In the genomic region with DNA sequence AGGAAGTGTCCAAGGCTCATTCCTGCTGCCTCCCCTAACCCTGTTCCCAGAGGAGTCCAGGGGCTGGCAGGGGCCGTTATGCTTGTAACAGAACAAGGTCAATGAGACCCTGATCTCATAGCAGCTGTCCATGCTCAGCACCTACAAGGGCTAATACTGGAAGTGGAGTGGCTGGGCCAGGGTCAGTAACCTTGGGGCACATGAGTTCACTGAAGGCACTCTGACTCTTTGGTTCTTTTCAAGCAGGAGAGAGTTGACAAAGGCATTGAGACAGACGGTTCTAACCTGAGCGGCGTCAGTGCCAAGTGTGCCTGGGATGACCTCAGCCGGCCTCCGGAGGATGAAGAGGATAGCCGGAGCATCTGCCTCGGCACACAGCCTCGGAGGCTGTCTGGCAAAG, we compare ENCODE assay signal across 11 mouse cellular contexts. TPM values are rescaled to one million over a fixed set of nuclear protein-coding genes. Genes with fewer than 3 reads are reported as not detected.
A peak's percentile ranks its signal among the peaks of the same experiment; 100 is the strongest.
DNase-seq lines count a peak whose midpoint lies in the region; ATAC-seq and TF ChIP-seq lines count a peak whose summit lies in the region.
"Had no signal": no experiment of that assay in that cellular context is flagged by ENCODE, and none has a peak within 500 bp of the region (broad histone marks: within the 10 kb centered on the region; RNA-seq: fewer than 3 reads in every experiment).

No protein-coding gene starts in this region.

- no peak overlapping the region for H3K4me3 ChIP-seq in heart, embryonic 12.5 days
- H3K4me3 ChIP-seq in layer of hippocampus, adult 2 months = no peak overlapping the region
- H3K4me3 ChIP-seq in embryonic facial prominence, embryonic 11.5 days (ENCODE audit: low read depth, low read length) = no peak overlapping the region
- no peak overlapping the region for H3K4me3 ChIP-seq in hindbrain, postnatal 0 days (ENCODE audit: low read length)
- H3K4me3 ChIP-seq: left cerebral cortex, adult 2 months; midbrain, embryonic 12.5 days had no signal

- 80% methylated on average over 9 of the region's 9 CpGs for WGBS in heart, embryonic 12.5 days
- WGBS in embryonic facial prominence, embryonic 11.5 days = 80% methylated on average over 9 of the region's 9 CpGs
- WGBS in hindbrain, postnatal 0 days = 74% methylated on average over 9 of the region's 9 CpGs

- H3K9ac ChIP-seq in heart, embryonic 12.5 days = no peak overlapping the region; the same call in 1 of the 2 replicates
- 0 out of 2 replicates have a peak overlapping the region, but pooled peaks have one; percentile 6 for H3K9ac ChIP-seq in embryonic facial prominence, embryonic 11.5 days (replicated peaks; ENCODE audit: low read length)
- H3K9ac ChIP-seq in hindbrain, postnatal 0 days (replicated peaks; ENCODE audit: low read length) = no peak overlapping the region
- H3K9ac ChIP-seq: liver, embryonic 14.5 days; midbrain, embryonic 12.5 days had no signal

- H3K4me2 ChIP-seq in heart, embryonic 12.5 days = no peak overlapping the region
- H3K4me2 ChIP-seq in embryonic facial prominence, embryonic 11.5 days (ENCODE audit: low read depth, low read length) = no peak overlapping the region
- H3K4me2 ChIP-seq in hindbrain, postnatal 0 days (ENCODE audit: low read depth, low read length) = no peak overlapping the region
- H3K4me2 ChIP-seq: midbrain, embryonic 12.5 days had no signal

- ATAC-seq in heart, embryonic 12.5 days (ENCODE audit: insufficient number of reproducible peaks, low FRiP score) = no peak
- no peak for ATAC-seq in embryonic facial prominence, embryonic 11.5 days (replicated peaks; ENCODE audit: insufficient number of reproducible peaks, low FRiP score, low TSS enrichment, low read depth)
- no peak for ATAC-seq in hindbrain, postnatal 0 days
- no peak for ATAC-seq in monocyte, adult 5-6 weeks (replicated peaks; ENCODE audit: insufficient number of reproducible peaks, low FRiP score, low TSS enrichment, poor library complexity, severe bottlenecking)

- peak overlapping the region; percentile 92; the same call in 1 of the 2 replicates for H3K27ac ChIP-seq in heart, embryonic 12.5 days (ENCODE audit: poor library complexity, severe bottlenecking)
- H3K27ac ChIP-seq in layer of hippocampus, adult 2 months = peak overlapping the region; percentile 64; the same call in 1 of the 2 replicates
- H3K27ac ChIP-seq in embryonic facial prominence, embryonic 11.5 days (replicated peaks; ENCODE audit: low read depth, low read length) = no peak overlapping the region
- peak overlapping the region; percentile 72; the same call in 1 of the 2 replicates for H3K27ac ChIP-seq in hindbrain, postnatal 0 days
- H3K27ac ChIP-seq: liver, embryonic 14.5 days had no signal

- H3K27me3 ChIP-seq in heart, embryonic 12.5 days (replicated peaks) = no peaks in the 10 kb centered on the region
- H3K27me3 ChIP-seq in embryonic facial prominence, embryonic 11.5 days (ENCODE audit: control insufficient read depth, insufficient read depth, low read length) = no peaks in the 10 kb centered on the region
- no peaks in the 10 kb centered on the region for H3K27me3 ChIP-seq in hindbrain, postnatal 0 days (ENCODE audit: insufficient read depth, low read length)
- H3K27me3 ChIP-seq: midbrain, embryonic 12.5 days had no signal

- intact Hi-C loops in heart, postnatal 25 days (cut with DNase I) = loop anchor here (2.0 kb wide), 1 partner anchor 56 kb away; the partner anchor contains the start of gene Sufu

- H3K4me1 ChIP-seq in heart, embryonic 12.5 days (replicated peaks) = peaks cover 78% of the 10 kb centered on the region
- H3K4me1 ChIP-seq in embryonic facial prominence, embryonic 11.5 days (ENCODE audit: control insufficient read depth, insufficient read depth, low read length) = peaks cover 5% of the 10 kb centered on the region
- H3K4me1 ChIP-seq in hindbrain, postnatal 0 days (ENCODE audit: insufficient read depth, low read length) = 0 out of 2 replicates have a peak, but pooled peaks cover 20% of the 10 kb centered on the region

- H3K36me3 ChIP-seq in heart, embryonic 12.5 days = peaks cover 16% of the 10 kb centered on the region
- peaks cover 4% of the 10 kb centered on the region; the same call in 1 of the 2 replicates for H3K36me3 ChIP-seq in embryonic facial prominence, embryonic 11.5 days (replicated peaks; ENCODE audit: control insufficient read depth, insufficient read depth, low read depth, low read length)
- H3K36me3 ChIP-seq in hindbrain, postnatal 0 days (ENCODE audit: insufficient read depth, low read length) = peaks cover 11% of the 10 kb centered on the region; the same call in 1 of the 2 replicates

- H3K9me3 ChIP-seq in heart, embryonic 12.5 days (replicated peaks) = no peaks in the 10 kb centered on the region
- H3K9me3 ChIP-seq in embryonic facial prominence, embryonic 11.5 days (replicated peaks; ENCODE audit: control insufficient read depth, low read length) = no peaks in the 10 kb centered on the region
- H3K9me3 ChIP-seq in hindbrain, postnatal 0 days (ENCODE audit: low read length) = no peaks in the 10 kb centered on the region
- H3K9me3 ChIP-seq: midbrain, embryonic 12.5 days had no signal

- no peak for TF ChIP-seq CTCF in layer of hippocampus, adult 2 months (conservative IDR thresholded peaks at IDR 0.05)
- TF ChIP-seq CTCF in hindbrain, postnatal 0 days (IDR thresholded peaks at IDR 0.05; ENCODE audit: low read depth) = no peak

- DNase-seq in heart, postnatal 25 days (ENCODE audit: low spot score) = no peak
- no peak for DNase-seq in layer of hippocampus, adult 2 months (ENCODE audit: low spot score in 2 of 2)
- no peak for DNase-seq in layer of hippocampus, adult 9-11 months
- no peak for DNase-seq in embryonic facial prominence, embryonic 11.5 days (ENCODE audit: low spot score)
- DNase-seq in hindbrain, postnatal 0 days (ENCODE audit: low spot score) = no peak
- DNase-seq in gastrocnemius, postnatal 10 days = no peak

RNA-seq across cellular contexts. Expression of gene Trim8, which starts 48.6 kb away (rescaled TPM):
- polyA plus RNA-seq in heart, embryonic 12.5 days (2016; fragmentation: Nextera tagmentation; extraction: Ambion mirVana) = 24.1 and 24.2 TPM in 2 replicates
- 10 to 100 TPM; 37.3 to 40.6 TPM for total RNA-seq in heart, postnatal 25 days (2021)
- total RNA-seq in layer of hippocampus, adult 2 months (2021) = 100 to 1,000 TPM in 1 of 2 experiments, 10 to 100 TPM in 1; 99.9 to 108 TPM
- polyA plus RNA-seq in embryonic facial prominence, embryonic 11.5 days (2014; fragmentation: Nextera tagmentation; extraction: Ambion mirVana) = 17.8 and 18.6 TPM in 2 replicates
- 108 and 115 TPM in 2 replicates for total RNA-seq in hindbrain, postnatal 0 days (2014; rRNA removed)
- polyA plus RNA-seq in hindbrain, postnatal 0 days (2015; fragmentation: Nextera tagmentation; extraction: Ambion mirVana) = 28.8 and 29.7 TPM in 2 replicates
- 35.4 to 50.0 TPM (median 39.9 TPM) in 3 replicates for total RNA-seq in monocyte, adult 5-6 weeks (2017)
- 10 to 100 TPM; 26.1 to 29.7 TPM for total RNA-seq in gastrocnemius, postnatal 10 days (2021)

RNA-seq across cellular contexts. Expression of gene Sufu, which starts 56.2 kb away (rescaled TPM):
- polyA plus RNA-seq in heart, embryonic 12.5 days (2016; fragmentation: Nextera tagmentation; extraction: Ambion mirVana) = 24.1 and 27.2 TPM in 2 replicates
- total RNA-seq in heart, postnatal 25 days (2021) = 10 to 100 TPM; 12.0 to 12.6 TPM
- total RNA-seq in layer of hippocampus, adult 2 months (2021) = 10 to 100 TPM; 20.3 to 23.2 TPM
- polyA plus RNA-seq in embryonic facial prominence, embryonic 11.5 days (2014; fragmentation: Nextera tagmentation; extraction: Ambion mirVana) = 32.7 and 36.3 TPM in 2 replicates
- total RNA-seq in hindbrain, postnatal 0 days (2014; rRNA removed) = 21.4 and 21.9 TPM in 2 replicates
- 17.2 and 19.1 TPM in 2 replicates for polyA plus RNA-seq in hindbrain, postnatal 0 days (2015; fragmentation: Nextera tagmentation; extraction: Ambion mirVana)
- 5.5 to 11.0 TPM (median 5.8 TPM) in 3 replicates for total RNA-seq in monocyte, adult 5-6 weeks (2017)
- total RNA-seq in gastrocnemius, postnatal 10 days (2021) = 10 to 100 TPM; 11.8 to 14.2 TPM

RNA-seq across cellular contexts. Expression of gene Actr1a, which starts 57.4 kb away (rescaled TPM):
- 118 and 120 TPM in 2 replicates for polyA plus RNA-seq in heart, embryonic 12.5 days (2016; fragmentation: Nextera tagmentation; extraction: Ambion mirVana)
- total RNA-seq in heart, postnatal 25 days (2021) = 10 to 100 TPM; 89.3 to 94.8 TPM
- total RNA-seq in layer of hippocampus, adult 2 months (2021) = 100 to 1,000 TPM; 179 to 184 TPM
- 171 and 182 TPM in 2 replicates for polyA plus RNA-seq in embryonic facial prominence, embryonic 11.5 days (2014; fragmentation: Nextera tagmentation; extraction: Ambion mirVana)
- 321 and 337 TPM in 2 replicates for total RNA-seq in hindbrain, postnatal 0 days (2014; rRNA removed)
- polyA plus RNA-seq in hindbrain, postnatal 0 days (2015; fragmentation: Nextera tagmentation; extraction: Ambion mirVana) = 278 and 295 TPM in 2 replicates
- 90.9 to 114 TPM (median 107 TPM) in 3 replicates for total RNA-seq in monocyte, adult 5-6 weeks (2017)
- total RNA-seq in gastrocnemius, postnatal 10 days (2021) = 10 to 100 TPM; 65.1 to 69.1 TPM
